Mouse (Mus musculus) neural tube, embryonic 13.5 days (tissue): ENCODE data around the gene Sorcs2. TPM values are rescaled to one million over a fixed set of nuclear protein-coding genes. Genes with fewer than 3 reads are reported as not detected.
A peak's percentile ranks its signal among the peaks of the same experiment; 100 is the strongest.

Experiments
- ATAC-seq: fragments of 200-750 bp; cut with Nextera tagmentation; 2 replicates; pipeline ENCODE4 v1.8.0; 2017; ENCODE audit warnings: low read depth, mild to moderate bottlenecking, moderate TSS enrichment, moderate library complexity
- H3K27ac ChIP-seq: fragments of 300-500 bp; sonication (generic); replicated peaks from 2 replicates; pipeline ENCODE4 v1.5.1; 2015; ENCODE audit warnings: moderate library complexity, mild to moderate bottlenecking, inconsistent platforms
- H3K27me3 ChIP-seq: fragments of 300-500 bp; sonication (generic); 2 replicates; pipeline ENCODE4 v1.6.1; 2015; ENCODE audit warnings: mild to moderate bottlenecking, inconsistent platforms
- H3K36me3 ChIP-seq: fragments of 300-500 bp; sonication (generic); 2 replicates; pipeline ENCODE4 v1.6.1; 2015; ENCODE audit warnings: mild to moderate bottlenecking, inconsistent platforms
- H3K4me1 ChIP-seq: fragments of 300-500 bp; sonication (generic); replicated peaks from 2 replicates; pipeline ENCODE4 v1.6.1; 2015; ENCODE audit warnings: inconsistent platforms
- H3K4me2 ChIP-seq: fragments of 300-500 bp; sonication (generic); 2 replicates; pipeline ENCODE4 v1.6.1; 2015; ENCODE audit warnings: inconsistent platforms, mild to moderate bottlenecking, moderate library complexity
- H3K4me3 ChIP-seq: fragments of 300-500 bp; sonication (generic); 2 replicates; pipeline ENCODE4 v1.5.1; 2015; ENCODE audit warnings: mild to moderate bottlenecking, inconsistent platforms
- H3K9ac ChIP-seq: fragments of 300-500 bp; sonication (generic); 2 replicates; pipeline ENCODE4 v1.6.1; 2015; ENCODE audit warnings: moderate library complexity, mild to moderate bottlenecking, inconsistent platforms
- H3K9me3 ChIP-seq: fragments of 300-500 bp; sonication (generic); 2 replicates; pipeline ENCODE4 v1.6.1; 2016; ENCODE audit warnings: inconsistent platforms
- WGBS: fragments of 180-500 bp; shearing (Covaris S2); methylation state at CpG from one replicate; pipeline ENCODE4 v1.1.7; 2015; 5-methylcytosine and 5-hydroxymethylcytosine counted together
- polyA plus RNA-seq: library from polyadenylated mRNA; unstranded; fragments of >200 nt; fragmentation: Nextera tagmentation; extraction: Ambion mirVana; gene quantifications from 2 replicates; pipeline ENCODE4 v1.2.1, GENCODE M21; 2015

Gene Sorcs2
- polyA plus RNA-seq, 1 experiment from 2014 or later: 11.4 TPM

- Histone ChIP-seq H3K27ac (no peak overlapping the region), H3K4me2 (no peak overlapping the region), H3K9me3 (no peaks in the 10 kb centered on the region), H3K4me3 (no peak overlapping the region), H3K27me3 (no peaks in the 10 kb centered on the region), H3K36me3 (no peaks in the 10 kb centered on the region), H3K4me1 (peaks cover 15% of the 10 kb centered on the region), H3K9ac (no peak overlapping the region)
- ATAC-seq: no peak
- WGBS: 85% methylated on average over 4 of the region's 4 CpGs
These were observed 51.2 kb downstream of the Sorcs2 start for GRCm38 (mm10) chr5:36346698-36347097.

GRCm38 (mm10) chr5:36339283-36339682 is 58.7 kb downstream of the Sorcs2 start:
- H3K36me3 ChIP-seq: no peaks in the 10 kb centered on the region
- no peak overlapping the region for H3K4me2 ChIP-seq
- H3K9ac ChIP-seq: no peak overlapping the region
- 36% methylated on average over 3 of the region's 3 CpGs for WGBS
- H3K27ac ChIP-seq: peak overlapping the region; percentile 57; the same call in 1 of the 2 replicates
- no peak; the same call in 1 of the 2 replicates for ATAC-seq
- H3K4me3 ChIP-seq: no peak overlapping the region
- H3K9me3 ChIP-seq: no peaks in the 10 kb centered on the region
- no peaks in the 10 kb centered on the region for H3K27me3 ChIP-seq
- H3K4me1 ChIP-seq: peaks cover 37% of the 10 kb centered on the region

GRCm38 (mm10) chr5:36336252-36336651 is 61.7 kb downstream of the Sorcs2 start:
- H3K9ac ChIP-seq: no peak overlapping the region
- H3K9me3 ChIP-seq: no peaks in the 10 kb centered on the region
- peaks cover 47% of the 10 kb centered on the region for H3K4me1 ChIP-seq
- no peaks in the 10 kb centered on the region for H3K36me3 ChIP-seq
- no peak overlapping the region for H3K4me2 ChIP-seq
- H3K27me3 ChIP-seq: no peaks in the 10 kb centered on the region
- no peak overlapping the region for H3K27ac ChIP-seq
- peak; percentile 45; the same call in 1 of the 2 replicates for ATAC-seq
- 57% methylated on average over 7 of the region's 7 CpGs for WGBS
- no peak overlapping the region for H3K4me3 ChIP-seq

GRCm38 (mm10) chr5:36335661-36336060 is 62.3 kb downstream of the Sorcs2 start:
- Histone ChIP-seq H3K36me3 (no peaks in the 10 kb centered on the region), H3K9ac (no peak overlapping the region), H3K27me3 (no peaks in the 10 kb centered on the region), H3K27ac (no peak overlapping the region), H3K4me1 (peaks cover 53% of the 10 kb centered on the region), H3K9me3 (no peaks in the 10 kb centered on the region), H3K4me2 (no peak overlapping the region), H3K4me3 (no peak overlapping the region)
- 79% methylated on average over 2 of the region's 2 CpGs for WGBS
- ATAC-seq: no peak

- H3K27ac ChIP-seq: no peak overlapping the region
- WGBS: 17% methylated on average over 7 of the region's 7 CpGs
- no peak for ATAC-seq
These were observed 63.7 kb downstream of the Sorcs2 start for GRCm38 (mm10) chr5:36334227-36334626.

GRCm38 (mm10) chr5:36330472-36331155 is 67.3 kb downstream of the Sorcs2 start:
- H3K9me3 ChIP-seq: no peaks in the 10 kb centered on the region
- H3K27ac ChIP-seq: peak overlapping the region; percentile 34; the same call in 1 of the 2 replicates
- 48% methylated on average over 21 of the region's 21 CpGs for WGBS
- H3K36me3 ChIP-seq: no peaks in the 10 kb centered on the region
- 0 out of 2 replicates have a peak, but pooled peaks have one; percentile 3 for ATAC-seq
- H3K4me3 ChIP-seq: no peak overlapping the region
- H3K9ac ChIP-seq: no peak overlapping the region
- H3K27me3 ChIP-seq: no peaks in the 10 kb centered on the region
- H3K4me1 ChIP-seq: peaks cover 36% of the 10 kb centered on the region
- H3K4me2 ChIP-seq: 0 out of 2 replicates have a peak overlapping the region, but pooled peaks have one; percentile 3

More at GRCm38 (mm10) chr5:36334227-36334626, 63.7 kb downstream of the Sorcs2 start:
- Histone ChIP-seq H3K9ac (no peak overlapping the region), H3K4me1 (peaks cover 52% of the 10 kb centered on the region), H3K4me2 (no peak overlapping the region), H3K4me3 (no peak overlapping the region), H3K36me3 (no peaks in the 10 kb centered on the region), H3K27me3 (no peaks in the 10 kb centered on the region), H3K9me3 (no peaks in the 10 kb centered on the region)

GRCm38 (mm10) chr5:36326057-36327010 is 71.6 kb downstream of the Sorcs2 start:
- Histone ChIP-seq H3K9ac (no peak overlapping the region), H3K27ac (no peak overlapping the region), H3K4me3 (no peak overlapping the region), H3K4me2 (no peak overlapping the region), H3K27me3 (0 out of 2 replicates have a peak, but pooled peaks cover 3% of the 10 kb centered on the region), H3K9me3 (no peaks in the 10 kb centered on the region), H3K36me3 (no peaks in the 10 kb centered on the region), H3K4me1 (peaks cover 52% of the 10 kb centered on the region)
- 84% methylated on average over 9 of the region's 9 CpGs for WGBS
- ATAC-seq: no peak

- Histone ChIP-seq H3K27me3 (0 out of 2 replicates have a peak, but pooled peaks cover 7% of the 10 kb centered on the region), H3K36me3 (no peaks in the 10 kb centered on the region), H3K4me3 (no peak overlapping the region), H3K9me3 (no peaks in the 10 kb centered on the region), H3K27ac (peak overlapping the region; percentile 57; the same call in 1 of the 2 replicates), H3K4me2 (no peak overlapping the region), H3K9ac (no peak overlapping the region), H3K4me1 (peaks cover 52% of the 10 kb centered on the region)
- WGBS: 39% methylated on average over 9 of the region's 9 CpGs
- ATAC-seq: peak; percentile 89
These were observed 73.8 kb downstream of the Sorcs2 start for GRCm38 (mm10) chr5:36324140-36324572.

GRCm38 (mm10) chr5:36323526-36323925 is 74.4 kb downstream of the Sorcs2 start:
- Histone ChIP-seq H3K4me2 (no peak overlapping the region), H3K4me3 (no peak overlapping the region), H3K36me3 (no peaks in the 10 kb centered on the region), H3K27me3 (0 out of 2 replicates have a peak, but pooled peaks cover 7% of the 10 kb centered on the region), H3K27ac (peak overlapping the region; percentile 57; the same call in 1 of the 2 replicates), H3K9ac (no peak overlapping the region), H3K9me3 (no peaks in the 10 kb centered on the region), H3K4me1 (peaks cover 58% of the 10 kb centered on the region)
- 2% methylated on average over 2 of the region's 2 CpGs for WGBS
- ATAC-seq: peak; percentile 81

GRCm38 (mm10) chr5:36321581-36321980 is 76.4 kb downstream of the Sorcs2 start:
- H3K4me1 ChIP-seq: peaks cover 68% of the 10 kb centered on the region
- no peak overlapping the region for H3K27ac ChIP-seq
- H3K36me3 ChIP-seq: no peaks in the 10 kb centered on the region
- no peak overlapping the region for H3K4me3 ChIP-seq
- 0 out of 2 replicates have a peak, but pooled peaks cover 7% of the 10 kb centered on the region for H3K27me3 ChIP-seq
- WGBS: 37% methylated on average over 8 of the region's 8 CpGs
- H3K9me3 ChIP-seq: no peaks in the 10 kb centered on the region
- ATAC-seq: no peak
- H3K9ac ChIP-seq: no peak overlapping the region
- no peak overlapping the region for H3K4me2 ChIP-seq

GRCm38 (mm10) chr5:36320667-36321066 is 77.3 kb downstream of the Sorcs2 start:
- no peaks in the 10 kb centered on the region for H3K36me3 ChIP-seq
- no peak overlapping the region for H3K9ac ChIP-seq
- H3K27ac ChIP-seq: no peak overlapping the region
- no peak overlapping the region for H3K4me3 ChIP-seq
- H3K4me1 ChIP-seq: peaks cover 68% of the 10 kb centered on the region
- peaks cover 7% of the 10 kb centered on the region; the same call in 1 of the 2 replicates for H3K27me3 ChIP-seq
- H3K4me2 ChIP-seq: no peak overlapping the region
- ATAC-seq: no peak
- 91% methylated on average over 8 of the region's 8 CpGs for WGBS
- no peaks in the 10 kb centered on the region for H3K9me3 ChIP-seq
